Mouse (Mus musculus) spleen, adult 18-20 months (tissue): ENCODE data around the gene Acbd4.

Experiments used
- DNase-seq, 2 experiments: peaks; one replicate each; pipeline ENCODE4 v3.0.0; 2022; ENCODE audit warnings: mixed read lengths in 2 of 2

Gene Acbd4

DNA sequence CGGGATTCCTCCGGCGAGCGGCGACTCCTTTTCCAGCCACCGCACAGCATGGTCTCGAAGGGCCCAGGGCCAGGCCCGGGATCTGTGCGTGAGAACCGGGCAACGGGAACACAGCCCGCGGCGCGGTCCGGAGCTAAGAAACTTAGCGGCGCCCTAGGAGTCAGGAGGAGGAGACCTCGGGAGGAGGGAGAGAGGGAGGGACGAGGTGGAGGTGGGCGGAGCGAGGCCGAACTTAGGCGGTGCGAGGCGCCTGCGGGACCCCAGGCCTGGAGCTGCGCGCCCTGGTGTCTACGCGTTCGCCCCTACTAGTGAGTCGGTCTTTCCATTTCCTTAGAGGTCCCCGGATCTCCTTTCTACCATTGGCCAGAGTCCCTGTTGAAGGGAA is at the start of gene Acbd4, which contains the start of gene Plcd3:
Gene Acbd4, plus strand, starts transcription at position 202 of the 385 bp plus-strand sequence.
Gene Plcd3, minus strand, starts transcription at position 178 of the 385 bp plus-strand sequence.
- DNase-seq = peak; percentile 51 to 60

DNA sequence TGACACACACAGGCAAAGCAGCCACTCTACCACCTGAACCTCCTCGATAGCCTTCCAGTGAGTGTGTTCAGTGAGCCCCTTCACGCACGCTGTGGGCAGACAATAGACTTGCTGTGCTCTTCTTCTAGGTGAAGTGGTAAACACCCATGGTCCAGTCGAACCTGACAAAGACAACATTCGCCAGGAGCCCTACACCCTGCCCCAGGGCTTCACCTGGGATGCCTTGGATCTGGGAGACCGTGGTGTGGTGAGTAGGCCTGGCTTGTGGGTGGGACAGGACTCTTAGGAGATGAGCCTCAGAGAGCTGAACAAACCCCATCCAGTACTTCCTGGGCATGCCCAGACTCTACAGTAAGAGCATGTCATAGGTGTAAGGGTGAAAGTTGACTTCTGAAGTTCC is 49.4 kb upstream of the Acbd4 start:
- no peak for DNase-seq

- no peak for DNase-seq
These were observed 48.0 kb upstream of the Acbd4 start for GRCm38 (mm10) chr11:103053191-103054076.

- DNase-seq = peak; percentile 24 to 73
These were observed 46.7 kb upstream of the Acbd4 start for GRCm38 (mm10) chr11:103054798-103055197.

DNA sequence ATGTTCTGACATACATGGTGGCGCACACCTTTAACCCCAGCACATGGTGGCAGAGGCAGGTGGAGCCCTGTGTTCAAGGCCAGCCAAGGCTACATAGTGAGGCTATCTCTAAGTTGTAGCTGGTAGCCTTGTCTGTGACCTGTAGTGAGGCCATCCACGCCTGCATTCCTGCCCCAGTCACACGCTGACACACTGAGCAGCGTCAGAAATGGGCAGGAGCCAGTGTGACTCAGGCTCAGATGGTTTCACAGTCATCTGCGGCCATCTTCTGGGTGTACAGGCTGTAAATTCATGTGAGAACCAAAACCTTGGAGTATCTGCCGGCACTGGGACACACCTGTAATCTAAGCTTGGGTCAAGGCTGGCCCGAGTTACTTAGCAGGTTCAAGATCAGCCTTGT is 44.8 kb upstream of the Acbd4 start:
- DNase-seq = no peak

DNA sequence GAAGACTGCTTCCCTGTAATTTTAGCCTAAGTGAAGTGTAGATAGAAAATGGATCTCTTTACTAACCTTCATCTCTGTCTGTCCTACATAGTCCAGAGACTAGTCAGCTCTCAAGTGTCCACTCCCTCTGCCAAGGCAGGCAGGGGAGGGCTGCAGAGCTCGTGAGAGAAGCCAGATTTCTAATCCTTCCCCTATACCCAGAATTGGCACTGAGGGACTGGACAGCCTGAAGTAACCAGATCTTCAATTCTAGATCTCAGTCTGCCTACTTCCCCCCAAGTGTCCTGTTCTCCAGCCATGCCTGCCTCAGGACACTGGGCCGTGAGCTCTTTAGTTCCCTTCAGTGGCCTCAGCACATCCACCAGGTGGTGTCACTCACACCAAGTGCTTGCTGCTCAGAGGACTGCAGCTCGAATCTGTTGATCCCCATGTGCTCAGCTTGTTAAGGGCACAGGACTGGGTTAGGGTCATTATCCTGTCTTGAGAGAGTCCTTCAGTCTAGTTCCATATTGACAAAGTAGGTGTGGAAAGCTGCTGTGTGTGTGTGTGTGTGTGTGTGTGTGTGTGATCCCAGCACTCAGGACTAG is 42.9 kb upstream of the Acbd4 start:
- no peak for DNase-seq

GRCm38 (mm10) chr11:103066191-103067050 is 35.1 kb upstream of the Acbd4 start:
- DNase-seq = no peak

GRCm38 (mm10) chr11:103067051-103067361 is 34.5 kb upstream of the Acbd4 start:
- no peak for DNase-seq

- DNase-seq = no peak
These were observed 34.0 kb upstream of the Acbd4 start for GRCm38 (mm10) chr11:103067457-103068001.

GRCm38 (mm10) chr11:103068272-103068671 is 33.2 kb upstream of the Acbd4 start:
- DNase-seq = no peak

DNA sequence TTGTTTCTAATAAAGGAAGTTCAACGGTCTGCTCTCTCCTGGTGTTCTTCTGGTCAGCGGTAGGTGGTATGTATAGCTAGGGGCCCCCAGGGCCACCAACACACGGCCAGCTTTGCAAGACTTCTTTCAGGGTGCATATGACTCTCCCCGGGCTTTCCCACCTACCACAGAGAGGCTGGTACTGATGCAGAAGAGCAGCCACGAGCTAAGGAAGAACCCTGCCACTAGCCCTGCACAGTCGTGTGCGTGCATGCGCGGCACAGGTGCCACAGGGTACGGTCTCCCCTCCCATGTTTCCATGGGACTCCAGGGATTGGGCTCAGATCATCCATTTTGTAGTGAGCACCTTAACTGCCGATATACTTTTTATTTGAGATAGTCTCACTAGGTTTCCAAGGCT is 32.6 kb upstream of the Acbd4 start:
- DNase-seq = no peak

- no peak for DNase-seq
These were observed 31.8 kb upstream of the Acbd4 start for GRCm38 (mm10) chr11:103069731-103070130.

DNA sequence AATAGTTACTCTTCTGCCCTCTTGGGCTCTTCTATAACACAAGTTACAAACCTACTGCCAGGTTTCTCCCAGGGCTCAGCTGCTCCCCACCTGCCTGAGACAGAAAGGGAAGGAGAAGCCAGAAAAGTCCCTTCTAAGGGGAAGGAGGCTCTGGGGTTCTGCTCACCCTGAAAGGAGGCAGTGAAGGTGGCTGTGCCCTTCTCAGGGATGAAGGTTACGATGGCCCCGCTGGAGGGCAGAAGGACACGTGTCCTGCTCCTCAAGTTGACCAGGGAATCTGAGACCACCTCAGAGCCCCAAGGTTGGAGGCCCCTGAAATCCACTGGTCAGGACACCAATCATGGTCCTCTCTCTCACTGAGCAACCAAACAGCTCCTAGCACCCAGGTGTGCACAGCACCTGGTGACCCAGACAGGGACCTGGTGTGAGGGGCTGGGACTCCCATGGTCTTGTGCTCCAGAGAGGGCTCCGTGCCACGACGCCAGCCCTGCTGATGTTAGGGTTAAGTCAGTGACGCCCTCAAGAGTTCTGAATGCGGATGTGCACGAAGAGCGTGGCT is 31.1 kb upstream of the Acbd4 start:
- no peak for DNase-seq

DNA sequence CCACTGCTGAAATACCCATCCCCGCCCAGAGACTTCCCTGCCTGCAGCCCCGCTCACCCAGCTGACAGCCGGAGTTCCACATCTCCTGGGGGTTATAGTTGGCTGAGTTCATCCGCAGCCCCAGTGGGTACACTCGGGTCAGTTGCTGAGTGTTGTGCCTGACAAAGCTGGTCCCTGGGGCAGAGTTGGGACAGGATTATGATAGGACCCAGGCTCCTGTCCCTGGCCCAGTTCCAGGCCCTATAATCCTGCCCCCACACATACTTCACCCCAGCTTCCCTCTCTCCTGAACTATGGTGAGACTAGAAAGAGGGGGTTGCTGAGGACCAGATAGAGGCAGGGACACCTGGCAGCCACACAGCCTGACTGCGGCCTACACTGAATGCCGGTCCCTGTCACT is 27.8 kb upstream of the Acbd4 start:
- DNase-seq = no peak

DNA sequence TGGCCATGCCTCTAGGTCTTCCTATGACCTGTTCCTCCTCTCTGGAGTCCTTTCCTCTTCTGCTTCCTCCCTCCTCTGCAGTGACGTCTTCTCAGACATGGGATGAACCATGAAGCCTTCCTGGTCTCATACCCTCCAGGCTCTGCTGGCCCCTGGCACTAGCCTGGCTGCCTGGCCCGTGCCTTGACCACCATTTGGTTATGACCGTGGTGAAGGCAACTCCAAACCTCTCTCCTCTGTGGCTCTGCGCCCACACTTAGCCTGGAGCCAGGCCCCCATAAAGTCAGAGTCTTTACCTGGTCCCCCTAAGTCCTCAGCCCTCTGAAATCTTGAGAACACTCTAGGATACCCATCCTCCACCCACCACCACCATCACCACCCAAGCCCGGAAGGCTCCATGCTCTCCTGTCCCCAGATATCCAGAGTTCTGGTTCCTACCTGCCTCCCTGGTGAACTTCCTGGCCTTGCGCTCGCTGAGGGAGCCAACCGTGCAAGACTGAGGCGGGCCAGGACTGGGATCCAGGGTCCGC is 27.3 kb upstream of the Acbd4 start:
- no peak for DNase-seq

DNA sequence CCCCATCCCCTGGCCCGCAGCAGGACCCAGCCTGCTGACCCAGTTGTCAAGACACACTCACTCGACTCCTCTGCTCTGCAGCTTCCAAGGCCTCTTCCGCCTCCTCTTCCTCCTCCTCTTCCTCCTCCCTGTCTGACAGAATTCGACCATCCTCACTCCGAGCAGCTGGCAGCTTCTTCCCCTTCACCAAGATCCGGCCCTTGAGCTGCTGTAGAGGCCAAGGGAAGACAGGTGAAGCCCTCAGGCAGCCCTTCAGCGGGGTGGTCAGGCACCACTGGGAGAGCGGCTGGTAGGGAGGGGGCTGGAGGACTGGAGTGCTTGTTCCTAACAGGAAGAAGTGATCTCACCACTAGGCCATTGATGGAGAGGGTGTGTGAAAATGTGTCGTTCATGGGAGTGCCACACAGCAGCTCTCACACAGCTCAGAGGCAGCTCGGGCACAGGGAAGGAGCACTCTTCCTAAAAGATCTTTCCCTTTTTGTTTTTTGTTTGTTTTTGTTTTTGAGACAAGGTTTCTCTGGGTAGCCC is 26.6 kb upstream of the Acbd4 start:
- no peak for DNase-seq

DNA sequence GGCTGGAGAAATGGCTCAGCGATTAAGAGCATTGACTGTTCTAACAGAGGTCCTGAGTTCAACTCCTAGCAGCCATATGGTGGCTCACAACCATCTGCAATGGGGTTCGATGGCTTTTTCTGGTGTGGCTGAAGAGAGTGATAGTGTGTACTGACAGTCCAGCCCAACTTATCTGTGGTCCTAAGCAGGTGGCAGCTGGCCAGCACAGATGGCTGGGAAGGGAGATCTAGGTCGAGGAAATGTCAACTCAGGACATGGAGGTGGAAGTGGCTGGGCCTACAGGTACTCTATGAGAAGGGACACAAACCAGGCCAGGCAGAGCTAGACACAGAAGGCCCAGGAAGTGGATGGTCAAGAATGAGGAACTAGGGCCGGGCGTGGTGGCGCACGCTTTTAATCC is 25.5 kb upstream of the Acbd4 start:
- DNase-seq = no peak

DNA sequence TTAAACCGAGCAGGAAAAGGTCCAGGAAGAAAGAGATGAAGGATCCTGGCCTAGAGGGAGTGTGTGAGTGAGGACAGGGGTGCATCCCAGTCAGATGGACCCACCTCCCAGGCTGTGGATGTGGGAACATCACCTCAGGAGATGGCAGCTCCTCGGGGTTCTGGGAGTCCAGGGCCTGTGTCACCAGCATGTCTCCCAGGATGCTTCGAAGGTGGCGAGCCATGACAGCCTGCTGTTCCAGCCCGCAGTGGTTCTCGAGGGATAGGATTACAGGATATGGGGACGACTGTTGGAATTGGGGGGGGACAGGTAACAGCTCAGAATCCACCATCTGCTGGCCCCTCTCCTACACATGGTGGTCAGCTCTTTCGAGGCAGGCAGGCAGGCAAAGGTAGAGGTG is 24.9 kb upstream of the Acbd4 start:
- no peak for DNase-seq

DNA sequence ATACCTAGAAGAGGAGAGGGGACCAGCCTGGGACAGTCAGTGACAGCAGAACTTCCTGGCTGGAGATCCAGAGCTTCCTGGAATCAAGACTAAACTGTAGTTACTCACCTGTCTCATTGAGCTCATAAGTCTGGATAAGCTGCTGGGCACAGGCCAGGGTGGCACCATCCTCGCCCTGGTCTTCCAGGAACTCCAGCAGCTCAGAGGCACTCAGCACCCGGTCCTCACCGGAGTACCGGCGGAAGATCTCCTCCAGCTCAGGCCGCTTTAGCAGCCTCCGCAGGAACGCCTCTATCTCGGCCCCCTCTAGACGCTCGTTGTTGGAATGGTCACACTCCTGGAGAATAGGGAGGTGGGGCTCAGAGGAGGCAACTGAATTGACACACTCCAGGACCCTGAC is 23.4 kb upstream of the Acbd4 start:
- DNase-seq = no peak

GRCm38 (mm10) chr11:103080323-103081091 is 21.0 kb upstream of the Acbd4 start:
- DNase-seq = no peak

- no peak for DNase-seq
These were observed 19.9 kb upstream of the Acbd4 start for GRCm38 (mm10) chr11:103081631-103082030.

GRCm38 (mm10) chr11:103093306-103093705 is 8.2 kb upstream of the Acbd4 start:
- DNase-seq = no peak
